Mouse (Mus musculus): ENCODE measurements around the gene Shc2.

The Shc2 gene

DNA sequence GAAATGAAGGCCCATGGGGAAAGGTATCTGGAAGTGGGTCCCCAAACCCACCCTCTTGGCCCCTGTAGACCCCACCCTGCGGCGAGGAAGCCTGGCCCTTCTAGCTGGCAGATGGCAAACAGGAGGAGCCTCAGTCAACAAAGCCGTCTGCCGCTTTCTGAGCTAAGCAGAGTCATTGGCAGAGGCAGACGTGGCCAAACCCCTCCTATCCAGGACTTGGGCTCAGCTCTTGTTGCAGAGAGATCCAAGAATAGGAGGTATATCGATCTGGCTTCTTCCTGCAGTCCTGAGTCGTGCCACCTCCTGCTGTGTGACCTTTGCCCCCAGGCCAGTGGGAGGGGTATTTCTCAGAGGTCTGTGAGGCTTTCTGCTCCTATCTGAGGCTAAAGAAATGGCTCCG lies 21.9 kb downstream of the Shc2 start:
- peak; percentile 78 for DNase-seq (ENCODE audit: low read depth, low spot score)

DNA sequence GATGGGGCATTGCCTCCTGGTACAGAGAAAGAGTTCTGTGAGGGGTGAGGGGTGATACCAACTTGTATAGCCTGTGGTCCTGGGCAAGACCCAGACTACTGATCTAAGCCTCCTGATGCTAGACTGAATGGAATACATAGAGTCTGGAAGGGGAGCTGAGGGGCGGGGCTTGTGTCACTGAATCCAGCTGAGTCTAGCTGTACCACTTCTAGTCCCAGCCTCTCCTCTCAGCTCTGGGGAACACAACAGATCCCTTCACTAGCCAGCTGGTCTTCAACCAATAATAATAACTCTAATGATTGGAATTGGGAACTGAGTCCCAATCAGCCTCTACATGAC lies 23.4 kb downstream of the Shc2 start:
- no peak for DNase-seq (ENCODE audit: low read depth, low spot score)

DNA sequence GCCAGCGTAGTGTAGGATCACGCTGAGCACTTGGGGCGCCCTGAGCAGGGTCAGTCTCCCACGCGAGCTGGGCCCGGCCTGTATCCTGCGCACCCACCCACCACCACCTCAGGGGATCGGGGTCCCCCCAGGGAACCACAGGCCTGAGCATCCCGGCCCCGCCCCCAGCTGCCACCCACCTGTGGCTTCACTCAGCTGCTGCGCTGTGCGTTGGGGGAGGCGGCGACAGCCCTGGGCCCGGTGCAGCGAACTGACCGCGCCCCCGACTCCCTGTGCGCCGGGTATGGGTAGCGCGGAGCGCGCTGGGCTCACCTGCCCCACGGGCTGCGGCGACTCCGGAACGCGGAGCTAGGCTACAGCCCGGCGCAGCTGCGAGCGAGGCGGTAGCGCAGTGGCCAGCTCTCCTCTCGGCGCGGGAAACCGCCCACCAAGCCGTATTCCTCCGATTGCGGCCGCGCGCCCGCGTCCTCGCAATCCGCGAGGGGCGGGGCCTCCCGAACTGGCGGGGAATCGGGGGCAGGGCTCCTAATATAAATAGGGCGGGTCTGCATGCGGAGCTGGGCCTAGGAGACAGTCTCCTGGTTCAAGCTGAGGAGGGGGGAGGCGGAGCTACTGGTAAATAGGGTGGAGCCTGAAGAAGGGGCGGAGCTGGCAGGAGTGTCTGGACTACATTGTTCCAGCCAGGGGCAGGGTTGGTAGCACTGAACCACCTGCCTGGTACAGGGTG lies 24.0 kb downstream of the Shc2 start, which contains the start of gene C2cd4c:
Gene C2cd4c, minus strand, starts transcription at position 448 of the 727 bp plus-strand sequence.
- DNase-seq (ENCODE audit: low read depth, low spot score) = peak; percentile 89

DNA sequence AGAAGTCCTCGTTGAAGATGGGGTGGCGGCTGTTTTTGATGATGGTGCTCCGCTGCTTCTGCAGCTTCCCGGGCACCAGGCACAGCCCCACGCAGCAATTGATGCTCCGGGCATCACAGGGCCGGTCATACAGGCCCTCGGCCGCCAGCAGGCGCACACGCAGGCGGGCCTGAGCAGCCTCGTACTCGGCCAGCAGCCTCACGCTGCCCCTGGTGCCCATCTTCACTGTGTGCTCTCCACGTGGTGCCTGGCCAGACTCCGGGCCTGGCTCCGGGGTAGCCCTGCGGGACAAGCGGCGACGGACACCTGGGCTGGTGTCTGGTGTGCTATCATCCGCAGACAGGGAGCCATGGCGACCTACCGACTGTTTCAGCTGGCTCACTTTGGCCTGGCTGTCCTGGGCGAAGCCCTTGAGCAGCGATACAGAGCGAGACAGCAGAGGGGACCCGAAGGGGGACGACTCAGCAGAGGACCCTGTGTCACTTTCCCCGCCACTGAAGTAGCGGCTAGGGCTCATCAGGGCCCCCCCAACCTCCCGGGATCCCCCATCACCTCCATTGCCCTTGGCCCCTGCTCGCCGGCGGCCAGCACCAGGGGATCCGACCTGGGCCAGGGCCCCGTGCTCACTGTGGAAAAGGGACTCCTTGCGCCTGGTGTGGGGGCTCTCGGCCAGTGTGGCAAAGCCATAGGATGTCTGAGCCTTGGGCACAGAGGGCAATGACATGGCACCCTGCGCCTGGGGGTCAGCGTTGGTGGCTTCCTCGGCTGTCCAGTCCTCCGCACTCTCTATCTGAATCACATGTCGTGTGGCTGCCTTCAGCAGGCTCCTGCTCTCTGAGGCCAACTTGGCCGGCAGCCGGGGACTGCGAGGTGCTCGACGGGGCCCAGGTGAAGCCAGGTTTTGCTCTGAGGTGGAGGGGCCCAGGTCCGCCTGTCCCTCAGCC lies 25.3 kb downstream of the Shc2 start:
- DNase-seq (ENCODE audit: low read depth, low spot score) = peak; percentile 50

DNA sequence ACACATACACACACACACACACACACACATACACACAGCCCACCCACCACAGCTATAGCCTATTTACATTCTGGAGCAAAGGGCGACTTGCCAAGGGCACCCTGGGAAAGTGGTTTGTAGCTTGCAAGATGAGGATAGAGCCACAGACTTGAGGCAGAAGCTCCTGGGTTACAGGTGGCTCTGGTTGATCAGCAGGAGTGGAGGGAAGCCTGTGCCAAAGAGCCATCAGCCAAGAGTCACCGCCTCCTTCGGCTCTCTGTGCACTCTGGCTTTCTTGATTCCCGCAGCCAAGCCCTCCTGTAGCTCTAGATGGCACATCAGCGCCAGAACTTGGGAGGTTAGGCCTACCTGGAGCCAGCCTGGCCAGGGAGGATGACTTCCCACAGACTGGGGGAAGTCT lies 26.4 kb downstream of the Shc2 start:
- DNase-seq (ENCODE audit: low read depth, low spot score) = peak; percentile 21

DNA sequence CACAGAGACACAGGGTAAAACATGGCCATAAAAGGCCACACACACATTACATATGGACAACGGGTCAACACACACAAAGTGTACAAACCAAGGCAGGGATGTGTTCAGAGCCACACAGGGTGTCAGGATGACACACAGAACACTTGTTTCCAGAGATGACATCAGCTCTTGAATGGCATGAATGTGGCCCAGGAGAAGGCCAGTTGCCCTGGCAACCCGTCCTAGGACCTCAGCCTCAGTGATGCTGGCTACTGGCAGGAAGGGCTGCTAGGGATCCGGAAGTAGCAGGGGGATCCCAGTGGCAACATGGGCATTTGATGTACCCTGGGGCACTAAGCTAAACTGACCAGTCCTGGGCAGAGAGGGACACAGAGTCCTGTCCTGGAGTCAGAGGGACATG lies 28.4 kb downstream of the Shc2 start:
- peak; percentile 42 for DNase-seq (ENCODE audit: low read depth, low spot score)

DNA sequence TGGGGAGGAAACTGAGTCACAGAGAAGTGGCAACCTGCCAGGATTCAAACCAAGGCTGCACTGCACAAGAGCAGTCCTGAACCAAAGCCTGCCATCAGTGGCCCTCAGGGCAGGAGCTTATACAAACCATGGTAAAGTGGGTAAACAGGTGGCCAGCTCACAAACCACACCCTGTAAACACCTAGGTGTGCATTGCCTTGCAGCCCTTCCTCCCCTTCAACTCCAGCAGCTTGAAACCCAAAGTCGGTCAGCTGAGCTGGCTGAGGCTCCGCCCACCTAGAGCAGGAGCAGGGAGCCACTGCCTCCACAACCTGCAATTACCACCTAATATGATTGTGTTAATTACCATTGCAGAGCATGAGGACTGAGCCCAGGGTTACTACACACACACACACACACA lies 29.8 kb downstream of the Shc2 start:
- DNase-seq (ENCODE audit: low read depth, low spot score) = peak; percentile 27

DNA sequence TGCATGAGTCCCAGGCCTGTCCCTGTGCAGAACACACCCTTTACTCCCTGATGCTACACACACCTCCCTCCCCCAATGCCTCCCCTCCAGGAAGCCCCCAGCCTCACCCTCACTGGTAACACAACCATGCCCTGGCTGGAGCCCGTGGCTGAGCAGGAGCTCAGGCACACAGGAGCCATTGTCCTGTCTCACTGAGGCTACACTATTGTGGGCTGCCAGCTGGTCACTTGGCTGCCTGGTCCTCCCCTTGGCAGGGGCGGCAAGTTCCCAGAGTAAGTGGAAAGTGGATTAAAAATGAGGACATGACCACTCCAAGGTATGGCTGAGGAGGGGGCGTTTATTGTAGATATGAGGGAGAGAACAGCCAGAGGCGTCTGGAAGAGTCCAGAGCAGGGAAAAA lies 31.2 kb downstream of the Shc2 start:
- peak; percentile 64 for DNase-seq (ENCODE audit: low read depth, low spot score)

DNA sequence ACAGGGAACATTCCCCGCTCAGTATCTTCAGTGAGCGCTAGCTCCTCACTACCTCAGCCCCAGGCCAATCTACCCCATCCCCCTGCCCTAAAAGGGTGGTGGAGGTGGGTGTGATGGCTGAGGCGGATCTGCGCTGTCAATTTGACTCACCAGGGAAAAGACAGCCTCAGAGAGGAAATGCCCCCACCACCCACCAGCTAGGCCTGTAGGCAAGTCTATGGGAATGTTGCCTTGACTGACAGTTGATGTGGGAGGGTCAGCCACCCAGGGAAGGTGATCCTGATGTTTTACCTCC lies 39.8 kb downstream of the Shc2 start:
- DNase-seq (ENCODE audit: low read depth, low spot score) = no peak

DNA sequence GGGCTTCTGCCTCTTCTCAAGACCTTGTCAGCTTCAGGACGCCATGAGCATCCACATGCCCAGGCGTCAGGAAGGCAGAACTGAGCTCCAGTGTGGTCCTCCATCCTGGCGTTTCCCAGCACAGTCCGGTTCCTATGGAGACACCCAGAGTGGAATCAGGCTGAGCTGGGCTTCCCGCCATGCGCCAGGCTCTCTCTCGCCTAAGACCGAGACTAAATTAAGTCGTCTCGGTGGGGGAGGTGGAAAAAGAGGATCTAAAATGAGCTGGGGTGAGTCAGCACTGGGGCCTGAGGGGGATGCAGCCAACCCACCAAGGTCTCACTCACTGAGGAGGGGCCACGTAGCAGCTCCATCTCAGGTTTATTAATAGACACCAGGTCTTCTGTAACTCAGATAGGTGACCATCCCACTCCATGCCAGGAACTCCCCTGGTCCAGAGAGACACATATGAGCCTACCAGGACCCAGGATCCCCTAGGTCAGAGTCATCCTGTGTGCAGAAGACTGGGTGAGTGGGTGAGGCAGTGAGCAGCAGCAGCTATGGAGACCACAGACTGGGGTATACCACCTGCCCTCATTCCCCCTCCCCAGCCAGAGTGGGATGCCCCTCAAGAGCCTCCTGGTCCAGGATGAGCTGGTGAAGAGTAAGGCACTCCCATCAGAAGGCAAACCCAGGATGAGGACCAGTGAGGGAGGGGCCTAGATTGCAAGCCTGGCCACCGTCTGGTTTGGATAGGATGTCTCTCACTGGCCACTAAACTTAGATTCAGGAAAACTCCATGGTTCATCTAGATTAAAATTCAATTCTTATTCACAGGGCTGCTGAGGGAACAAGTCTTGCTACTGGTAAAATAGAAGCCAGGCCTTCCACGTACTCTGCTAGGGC lies 40.4 kb downstream of the Shc2 start:
- peak; percentile 92 for DNase-seq (ENCODE audit: low read depth, low spot score)

DNA sequence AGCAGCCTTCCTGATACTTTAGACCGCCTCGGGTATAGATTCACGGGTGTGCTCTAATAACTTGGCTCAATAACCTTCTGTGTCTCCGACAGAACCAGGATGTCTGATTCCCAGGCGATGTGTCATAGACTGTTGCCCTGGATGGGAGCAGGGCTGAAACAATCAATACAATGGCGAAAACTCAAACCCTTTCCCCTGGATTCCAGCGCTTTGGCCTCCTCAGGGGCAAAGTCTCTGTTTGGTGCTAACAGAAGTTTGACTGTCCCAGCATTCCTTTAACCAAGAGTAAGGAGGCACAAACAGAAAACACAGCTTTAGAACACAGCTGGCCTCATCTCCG lies 42.2 kb downstream of the Shc2 start:
- no peak for DNase-seq (ENCODE audit: low read depth, low spot score)

DNA sequence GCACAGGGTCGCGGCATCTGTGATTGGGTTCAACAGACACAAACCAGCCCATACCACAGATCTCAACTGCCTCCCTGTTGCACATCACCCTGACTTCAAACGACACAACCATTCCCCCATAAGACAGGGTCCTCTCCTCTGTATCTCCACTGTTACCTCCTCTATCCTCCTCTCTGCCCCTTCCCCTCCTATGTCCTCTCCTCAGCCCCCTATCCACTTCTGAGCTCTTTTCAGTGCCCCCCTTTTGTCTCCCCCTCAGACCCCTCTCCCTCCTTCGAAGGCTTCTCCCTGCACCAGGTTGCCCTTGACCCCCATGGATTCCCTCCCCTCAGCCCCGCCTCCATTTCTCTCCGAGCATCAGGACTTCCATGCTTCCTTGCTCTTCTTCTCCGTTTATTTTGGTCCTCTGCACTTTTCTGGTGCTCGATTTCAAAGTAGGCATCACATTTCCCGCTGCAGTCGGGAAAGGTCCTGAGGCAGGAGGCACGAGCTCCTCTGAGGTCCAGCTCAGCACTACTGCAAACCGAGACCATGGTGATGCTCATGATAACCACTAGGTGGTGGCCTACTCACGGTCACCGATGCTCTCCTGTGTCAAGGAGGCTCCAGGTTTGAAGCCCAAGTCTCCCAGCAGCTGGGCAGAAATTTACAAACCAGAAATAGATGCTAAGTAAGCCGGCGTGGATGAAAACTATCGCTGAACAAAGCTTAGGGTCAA lies 42.7 kb downstream of the Shc2 start:
- DNase-seq (ENCODE audit: low read depth, low spot score) = peak; percentile 92

DNA sequence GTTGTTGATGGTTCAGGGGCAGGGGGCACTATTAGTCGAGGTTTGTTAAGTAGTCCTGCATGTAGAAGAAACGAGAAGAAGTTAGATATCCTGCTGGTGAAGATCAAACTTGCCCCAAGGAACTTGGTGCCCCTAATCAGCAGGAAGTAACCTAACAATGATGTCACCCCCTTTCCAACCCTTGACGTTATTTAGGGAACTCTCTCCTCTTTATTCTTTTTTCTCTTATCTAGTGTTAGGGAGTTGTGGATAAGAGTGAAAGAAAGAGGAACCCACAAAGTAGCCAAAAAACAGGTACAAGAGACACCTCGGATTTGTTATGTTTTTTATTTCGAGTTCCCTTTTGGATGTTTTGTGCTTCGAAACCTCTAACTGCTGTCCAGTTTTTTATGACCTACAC lies 43.6 kb downstream of the Shc2 start:
- DNase-seq (ENCODE audit: low read depth, low spot score) = no peak

DNA sequence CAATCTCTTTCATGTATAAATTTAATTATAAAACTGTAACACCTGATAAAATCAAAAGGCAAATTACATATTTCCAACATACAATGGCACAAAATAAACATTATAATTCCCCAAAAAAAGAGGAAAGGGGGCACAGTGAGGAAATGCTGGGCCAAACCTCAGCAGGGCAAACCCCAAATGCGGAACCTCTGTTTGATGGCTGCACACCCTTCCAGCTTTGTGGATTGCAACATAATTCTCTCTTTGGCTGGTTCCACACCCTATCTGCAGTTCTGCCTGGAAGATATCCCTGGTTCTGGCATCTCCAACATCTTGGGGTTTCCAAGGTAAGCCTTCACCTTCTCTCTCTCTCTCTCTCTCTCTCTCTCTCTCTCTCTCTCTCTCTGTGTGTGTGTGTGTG lies 47.0 kb downstream of the Shc2 start:
- no peak for DNase-seq (ENCODE audit: low read depth, low spot score)

DNA sequence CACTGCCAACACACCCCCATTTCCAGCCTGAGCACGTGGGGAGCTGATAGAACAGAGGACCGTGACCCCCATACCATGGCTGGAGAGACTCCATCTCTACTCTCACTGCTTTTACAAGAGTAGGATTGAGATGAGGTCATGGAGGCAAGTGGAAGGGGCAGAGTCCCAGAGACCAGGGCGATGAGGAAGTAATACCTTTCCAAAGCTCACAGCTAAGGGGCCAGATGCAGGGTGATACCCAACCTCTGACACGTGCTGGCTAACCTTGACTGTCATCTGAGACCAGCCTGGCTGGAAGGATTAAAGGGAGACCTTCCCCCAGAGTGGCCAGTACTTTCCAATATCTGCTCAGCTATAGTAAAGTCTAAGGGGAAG lies 50.0 kb downstream of the Shc2 start:
- DNase-seq (ENCODE audit: low read depth, low spot score) = no peak

DNA sequence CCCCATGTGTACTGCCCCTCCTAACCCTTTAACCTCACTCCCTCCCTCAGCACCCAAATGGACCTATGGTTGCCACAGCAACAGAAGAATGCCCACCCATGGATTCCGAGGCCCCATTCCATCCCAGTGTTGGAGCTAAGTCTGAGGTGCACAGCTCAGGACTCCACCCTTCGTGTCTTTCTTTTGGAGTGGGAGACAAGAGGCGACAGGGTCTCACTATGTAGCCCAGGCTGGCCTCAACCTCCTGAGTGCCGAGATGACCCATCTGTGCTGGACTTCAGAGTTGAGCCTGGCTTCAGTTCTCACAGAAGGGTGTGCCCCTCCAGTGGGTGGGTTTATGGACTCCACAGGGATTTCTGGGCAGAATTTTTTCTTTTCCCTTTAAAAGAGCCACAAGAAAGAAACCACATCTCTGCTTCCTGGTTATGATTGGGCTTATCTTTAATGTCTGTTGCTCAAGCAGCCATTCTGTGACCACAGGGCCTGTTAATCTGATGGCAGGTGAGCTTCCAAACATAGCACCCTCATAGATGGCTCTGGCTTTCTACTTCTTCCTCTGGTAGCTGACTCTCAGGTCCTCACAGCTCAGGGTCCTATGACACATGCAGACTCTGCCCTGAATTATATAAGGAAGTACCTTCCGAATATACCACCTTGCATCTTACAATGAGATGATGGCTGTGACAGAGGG lies 50.5 kb downstream of the Shc2 start, which contains the start of gene Theg:
Gene Theg, minus strand, starts transcription at position 271 of the 691 bp plus-strand sequence.
- no peak for DNase-seq (ENCODE audit: low read depth, low spot score)

DNA sequence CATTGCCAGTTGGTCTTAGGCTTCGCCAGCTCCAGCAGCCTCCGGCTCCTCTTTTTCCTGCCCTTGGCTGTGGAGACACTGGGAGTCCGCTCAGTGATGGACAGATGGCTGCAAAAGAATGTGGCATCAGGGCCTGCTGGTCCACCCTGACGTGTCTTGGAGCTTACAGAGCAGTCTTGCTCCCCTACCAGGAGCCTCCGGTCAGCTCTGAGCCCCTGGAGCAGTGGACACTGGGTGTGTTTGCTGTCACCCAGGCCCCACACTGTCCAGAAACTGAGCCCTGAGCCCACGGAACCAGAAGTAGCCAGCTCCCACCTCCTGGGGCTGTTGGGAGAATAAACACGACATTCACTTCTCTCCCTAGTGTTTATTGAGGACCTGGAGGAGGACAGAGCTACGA lies 51.5 kb downstream of the Shc2 start:
- DNase-seq (ENCODE audit: low read depth, low spot score) = no peak

DNA sequence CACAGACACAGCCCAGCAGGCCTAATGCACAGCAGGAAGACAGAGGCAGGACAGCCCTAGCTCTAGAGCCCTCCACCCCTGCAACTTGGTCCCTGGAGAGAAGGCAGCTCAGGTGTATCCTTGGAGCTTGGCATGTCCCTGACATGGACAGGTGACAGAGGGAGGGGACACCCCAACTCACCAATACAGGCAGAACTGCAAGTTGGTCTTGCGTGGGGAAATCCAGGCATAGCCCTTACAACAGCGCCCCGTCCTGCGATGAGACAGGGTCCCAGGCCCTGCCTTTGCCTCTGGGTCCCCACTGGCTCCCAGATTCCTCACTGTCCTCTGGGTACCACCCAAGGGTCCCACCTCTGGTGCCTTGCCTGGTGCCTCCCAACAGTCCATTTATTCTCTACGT lies 52.0 kb downstream of the Shc2 start:
- DNase-seq (ENCODE audit: low read depth, low spot score) = no peak

DNA sequence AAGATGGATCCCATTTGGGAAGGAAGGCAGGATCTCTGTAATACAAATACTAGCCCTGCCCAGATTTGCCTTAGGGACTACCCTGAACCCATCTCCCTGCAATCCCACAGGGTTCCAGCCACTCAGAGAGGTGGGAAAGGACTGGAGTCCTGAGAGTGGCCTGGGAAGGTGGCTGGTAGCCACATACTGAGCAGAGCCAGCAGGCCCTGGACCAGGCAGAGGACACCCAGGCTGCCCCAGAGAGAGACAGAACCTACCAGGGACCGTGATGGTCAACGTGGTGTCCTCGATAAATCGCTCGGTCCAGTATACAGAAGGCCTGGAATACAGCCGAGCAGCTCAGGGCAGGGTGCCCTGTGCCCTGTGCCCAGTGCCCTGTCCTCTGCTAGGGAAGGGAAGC lies 52.6 kb downstream of the Shc2 start:
- no peak for DNase-seq (ENCODE audit: low read depth, low spot score)

DNA sequence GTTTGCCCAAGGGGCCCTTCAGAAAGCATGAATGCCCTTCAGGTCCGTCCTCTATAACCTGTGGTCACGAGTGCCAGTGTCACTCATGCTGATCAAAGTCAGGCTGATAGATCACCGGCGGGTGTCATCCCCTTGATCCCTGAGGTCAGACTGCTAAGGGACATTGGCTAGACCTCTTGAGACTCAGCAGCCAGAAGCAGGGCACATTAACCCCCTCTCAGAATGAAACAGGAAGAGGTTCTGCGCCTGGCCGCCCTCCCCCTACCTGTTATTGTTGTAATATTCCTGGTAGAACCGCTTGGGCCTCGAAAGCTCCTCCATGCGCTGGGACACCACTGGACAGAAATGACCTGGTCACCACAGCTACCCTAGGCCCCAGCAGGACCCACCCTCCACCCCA lies 53.3 kb downstream of the Shc2 start:
- no peak for DNase-seq (ENCODE audit: low read depth, low spot score)

DNA sequence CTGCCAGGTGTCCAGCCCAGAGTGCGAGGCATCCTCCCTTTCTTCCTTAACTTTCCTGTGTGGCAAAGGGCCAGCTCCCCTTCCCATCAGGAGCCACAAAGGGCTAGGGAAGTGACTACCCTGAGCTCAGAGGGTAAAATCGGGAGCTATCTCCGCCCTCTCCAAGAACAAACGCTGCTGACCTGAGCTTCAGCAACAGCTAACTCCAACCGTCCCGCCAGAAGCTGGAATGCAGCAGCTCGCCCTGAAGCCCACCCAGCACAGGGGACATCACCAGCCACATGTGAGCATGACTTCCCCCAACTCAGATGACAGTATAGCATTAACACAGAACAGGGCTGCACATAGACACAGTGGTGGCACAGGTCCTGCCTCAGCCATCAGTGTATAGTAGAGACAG lies 53.7 kb downstream of the Shc2 start:
- no peak for DNase-seq (ENCODE audit: low read depth, low spot score)
